Mouse (Mus musculus) myocyte (in vitro differentiated cells): Measurements from ENCODE around the gene Amt.

Experiments used
- E2F4 ChIP-seq: IDR thresholded peaks from one replicate; pipeline ENCODE4 v1.6.1; 2011; ENCODE audit warnings: mild to moderate bottlenecking, control low read depth, moderate library complexity; ENCODE audit not compliant: insufficient read depth
- MYOG ChIP-seq, 3 experiments: IDR thresholded peaks; one replicate each; pipeline ENCODE4 v1.6.1; 2011; ENCODE audit warnings: control low read depth in 2 of 3, low read depth in 2 of 3, mild to moderate bottlenecking in 2 of 3; ENCODE audit not compliant: insufficient read length in 2 of 3, control insufficient read depth in 1 of 3, insufficient read depth in 1 of 3
- POLR2A ChIP-seq: IDR thresholded peaks from one replicate; pipeline ENCODE4 v1.6.1; 2011; ENCODE audit warnings: low read depth, mild to moderate bottlenecking, control low read depth, moderate library complexity; ENCODE audit not compliant: insufficient read length
- POLR2AphosphoS2 ChIP-seq: IDR thresholded peaks from one replicate; pipeline ENCODE4 v1.6.1; 2011; ENCODE audit warnings: low read depth, control low read depth; ENCODE audit not compliant: insufficient read length
- TCF12 ChIP-seq: IDR thresholded peaks from one replicate; pipeline ENCODE4 v1.6.1; 2011; ENCODE audit warnings: mild to moderate bottlenecking, control low read depth; ENCODE audit not compliant: poor library complexity, insufficient read depth, severe bottlenecking
- USF1 ChIP-seq: IDR thresholded peaks from one replicate; pipeline ENCODE4 v1.6.1; 2011; ENCODE audit warnings: low read depth, mild to moderate bottlenecking, control low read depth, moderate library complexity

DNA sequence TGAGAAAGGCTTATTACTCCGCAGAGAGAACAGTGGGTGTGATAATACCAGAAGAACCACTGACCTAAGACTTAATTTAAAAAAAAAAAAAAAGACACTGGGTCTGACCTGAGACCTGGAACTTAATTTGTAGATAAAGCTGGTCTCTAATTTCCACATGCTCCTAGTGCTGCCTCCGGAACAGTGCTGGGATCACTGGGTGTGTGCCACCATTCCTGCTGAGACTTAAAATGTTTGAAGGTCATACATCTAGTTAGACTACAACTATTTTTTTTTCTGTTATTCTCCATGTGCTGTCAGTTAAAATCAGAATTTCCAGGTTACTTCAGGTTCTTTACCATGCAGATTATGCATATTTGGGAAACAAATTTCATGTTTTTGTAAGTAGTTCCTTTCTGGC is 11.5 kb downstream of the Amt start:
- no peak for TF ChIP-seq MYOG (IDR thresholded peaks at IDR 0.05; ENCODE audit: control insufficient read depth in 1 of 3, insufficient read depth in 1 of 3, insufficient read length in 2 of 3, low read depth in 2 of 3)
- no peak for TF ChIP-seq USF1
- TF ChIP-seq POLR2A = no peak
- no peak for TF ChIP-seq POLR2AphosphoS2
- no peak for TF ChIP-seq TCF12
- no peak for TF ChIP-seq E2F4
